Mouse (Mus musculus): ENCODE results near the gene Dusp5.

Dusp5 gene

DNA sequence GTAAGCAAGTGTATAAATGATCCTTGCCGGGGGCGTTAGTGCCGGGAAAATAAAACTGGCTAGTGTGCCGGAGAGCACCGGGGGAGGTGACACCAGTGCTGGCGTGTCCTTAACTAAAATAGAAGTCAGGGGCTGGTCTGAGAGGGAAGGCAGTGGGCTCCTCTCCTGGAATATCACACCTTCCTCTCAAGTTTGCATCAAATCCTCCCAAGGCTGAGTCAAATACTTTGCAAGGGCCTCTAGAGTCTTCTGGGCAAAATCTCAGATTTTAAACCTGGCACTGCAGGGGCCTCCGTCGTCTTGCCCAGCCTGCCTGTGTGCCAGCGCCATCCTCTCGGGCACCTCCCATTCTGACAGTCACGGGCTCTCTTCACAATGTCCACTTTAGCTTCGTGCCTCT, 22.1 kb downstream of the Dusp5 start:
- DNase-seq, result no peak

GRCm38 (mm10) chr19:53552216-53552786, 23.4 kb downstream of the Dusp5 start:
- DNase-seq, result no peak

DNA sequence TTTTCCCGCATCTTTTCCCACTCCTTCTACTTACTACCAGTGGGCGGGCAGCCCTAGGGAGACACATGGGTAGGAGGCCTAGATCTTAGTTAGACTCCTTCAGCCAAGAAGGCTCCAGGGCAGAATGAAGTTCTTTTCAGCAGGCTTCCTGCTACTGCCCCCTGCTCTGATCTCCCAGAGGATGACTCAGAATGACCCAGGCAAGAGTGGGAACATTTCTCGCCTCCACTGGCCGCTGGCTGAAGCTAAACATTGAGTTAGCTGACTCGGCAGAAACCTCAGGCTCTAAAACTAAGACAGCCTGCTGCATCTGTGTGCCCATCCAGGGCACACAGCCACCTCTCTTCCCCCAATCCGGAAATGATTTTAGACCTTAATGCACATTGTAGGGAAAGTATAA, 23.9 kb downstream of the Dusp5 start:
- no peak for DNase-seq

GRCm38 (mm10) chr19:53554402-53554801, 25.5 kb downstream of the Dusp5 start:
- no peak for DNase-seq

DNA sequence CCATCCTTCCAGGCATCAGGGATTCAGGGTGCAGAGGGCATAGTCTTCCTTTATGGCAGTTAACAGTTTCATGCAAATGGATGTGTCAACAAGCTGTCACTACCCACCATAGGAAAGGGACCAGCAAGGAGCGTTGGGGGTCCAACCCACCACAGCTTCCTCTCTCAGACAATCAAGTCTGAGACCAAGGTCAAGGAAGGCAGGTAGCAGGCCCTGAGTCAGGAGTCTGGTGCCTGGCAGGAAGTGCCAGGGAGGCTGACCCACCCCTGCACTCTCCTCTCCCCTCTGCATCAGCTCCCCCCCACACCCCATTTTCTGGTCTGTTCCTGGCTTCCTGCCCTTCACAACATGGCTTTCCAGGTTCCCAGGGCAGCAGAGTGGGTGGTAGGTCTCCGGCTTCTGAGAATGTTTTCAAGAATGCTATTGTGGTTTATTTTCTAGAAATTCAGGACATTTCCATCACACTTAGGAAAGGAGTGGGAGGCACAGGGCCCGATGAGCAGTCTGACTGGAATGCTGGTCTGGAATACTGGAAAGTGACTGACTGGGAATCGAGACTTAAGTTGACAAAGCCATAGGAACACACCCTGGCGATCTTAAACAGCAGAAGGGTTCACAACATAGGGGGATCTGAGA, 26.2 kb downstream of the Dusp5 start:
- no peak for DNase-seq

GRCm38 (mm10) chr19:53556841-53557240, 27.9 kb downstream of the Dusp5 start:
- no peak for DNase-seq

DNA sequence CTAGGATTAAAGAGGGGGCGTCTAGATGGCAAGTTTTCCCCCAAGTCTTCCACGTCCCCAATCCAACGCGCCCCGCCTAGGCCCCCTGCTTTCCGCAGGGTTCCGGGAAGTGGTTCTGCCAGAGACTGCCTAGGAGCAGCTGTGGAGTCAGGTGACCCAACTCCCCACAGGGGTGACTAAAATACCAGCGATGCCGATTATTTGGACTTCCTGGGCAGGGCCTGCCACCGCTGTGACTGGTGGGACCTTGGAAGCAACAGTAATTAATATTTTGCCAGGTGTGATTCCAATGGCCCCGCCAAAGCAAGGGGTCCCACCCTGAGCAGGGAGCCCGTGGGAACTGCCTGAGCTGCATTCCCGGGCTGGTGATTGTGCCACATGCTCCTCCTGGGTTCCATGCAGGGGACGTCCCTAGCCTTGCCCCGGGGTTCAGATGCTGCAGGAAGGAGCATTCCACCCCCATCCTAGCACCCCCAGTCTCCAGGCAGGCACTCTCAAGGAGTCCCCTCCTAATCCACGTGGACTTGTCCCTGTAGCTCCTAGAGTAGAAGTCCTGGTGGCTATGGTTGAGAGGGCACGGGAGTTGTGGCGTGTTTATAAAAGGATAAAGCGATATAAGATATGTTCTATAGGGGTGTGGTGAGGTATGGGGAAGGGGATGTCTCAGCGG, 28.5 kb downstream of the Dusp5 start:
- peak; percentile 62 for DNase-seq

DNA sequence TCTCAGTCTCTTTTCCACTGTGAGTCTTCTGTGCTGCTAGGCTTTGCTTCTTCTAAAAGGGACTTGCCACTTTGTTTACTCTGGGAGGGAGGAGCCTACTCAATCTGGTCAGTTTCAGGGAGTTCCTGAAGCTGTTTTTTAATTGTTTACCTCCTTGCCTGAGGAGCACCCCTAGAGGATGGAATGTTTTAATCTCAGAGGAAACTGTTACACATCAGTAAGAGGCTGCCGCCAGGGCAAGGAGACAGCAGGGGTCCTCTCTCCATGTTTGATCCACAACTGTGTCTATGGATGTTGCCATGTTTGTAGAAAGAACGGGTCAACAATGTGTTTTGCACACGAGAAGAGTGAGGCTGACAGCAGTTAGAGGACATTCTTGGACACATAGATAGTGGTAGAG, 31.5 kb downstream of the Dusp5 start:
- no peak for DNase-seq

GRCm38 (mm10) chr19:53564174-53564573, 35.3 kb downstream of the Dusp5 start:
- DNase-seq, result no peak

GRCm38 (mm10) chr19:53565565-53566277, 36.8 kb downstream of the Dusp5 start:
- no peak for DNase-seq

GRCm38 (mm10) chr19:53567864-53568263, 39.0 kb downstream of the Dusp5 start:
- no peak for DNase-seq

DNA sequence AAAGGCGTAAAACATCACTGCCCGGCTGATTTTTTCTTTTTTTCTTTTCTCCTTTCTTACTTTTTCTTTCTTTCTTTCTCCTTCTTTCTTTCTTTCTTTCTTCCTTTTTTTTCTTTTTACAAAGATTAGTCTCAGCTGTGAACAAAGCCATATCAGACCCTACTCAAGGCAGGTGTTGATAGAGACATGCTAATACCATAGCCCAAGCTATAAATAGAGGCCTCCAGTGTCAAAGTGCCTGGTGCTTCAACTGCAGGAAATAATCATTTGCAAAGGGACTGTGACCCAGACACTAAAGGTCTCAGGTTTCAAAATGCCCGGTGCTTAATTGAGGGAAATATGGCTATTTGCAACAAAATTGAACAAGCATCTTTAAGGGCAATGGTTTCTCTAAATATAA, 39.6 kb downstream of the Dusp5 start:
- DNase-seq, result no peak

DNA sequence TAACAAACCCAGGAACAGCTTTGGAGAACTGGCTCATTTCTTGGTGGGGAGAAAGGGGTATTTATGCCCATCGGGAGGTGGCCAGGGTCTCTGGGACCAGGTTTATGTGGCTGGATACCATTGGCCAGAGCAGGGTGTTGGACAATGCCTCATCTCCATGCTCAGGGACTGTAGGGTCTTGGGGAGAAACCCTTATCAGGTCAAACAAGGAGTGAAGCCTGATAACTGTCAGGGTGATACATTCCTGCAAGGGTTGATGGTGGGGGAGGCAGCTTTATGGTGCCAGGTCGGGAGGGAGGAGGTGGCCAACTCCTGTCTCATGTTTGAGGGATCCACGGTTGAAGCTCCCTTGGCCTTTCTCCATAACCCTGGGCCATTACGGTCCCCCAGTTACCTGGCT, 42.1 kb downstream of the Dusp5 start:
- no peak for DNase-seq

DNA sequence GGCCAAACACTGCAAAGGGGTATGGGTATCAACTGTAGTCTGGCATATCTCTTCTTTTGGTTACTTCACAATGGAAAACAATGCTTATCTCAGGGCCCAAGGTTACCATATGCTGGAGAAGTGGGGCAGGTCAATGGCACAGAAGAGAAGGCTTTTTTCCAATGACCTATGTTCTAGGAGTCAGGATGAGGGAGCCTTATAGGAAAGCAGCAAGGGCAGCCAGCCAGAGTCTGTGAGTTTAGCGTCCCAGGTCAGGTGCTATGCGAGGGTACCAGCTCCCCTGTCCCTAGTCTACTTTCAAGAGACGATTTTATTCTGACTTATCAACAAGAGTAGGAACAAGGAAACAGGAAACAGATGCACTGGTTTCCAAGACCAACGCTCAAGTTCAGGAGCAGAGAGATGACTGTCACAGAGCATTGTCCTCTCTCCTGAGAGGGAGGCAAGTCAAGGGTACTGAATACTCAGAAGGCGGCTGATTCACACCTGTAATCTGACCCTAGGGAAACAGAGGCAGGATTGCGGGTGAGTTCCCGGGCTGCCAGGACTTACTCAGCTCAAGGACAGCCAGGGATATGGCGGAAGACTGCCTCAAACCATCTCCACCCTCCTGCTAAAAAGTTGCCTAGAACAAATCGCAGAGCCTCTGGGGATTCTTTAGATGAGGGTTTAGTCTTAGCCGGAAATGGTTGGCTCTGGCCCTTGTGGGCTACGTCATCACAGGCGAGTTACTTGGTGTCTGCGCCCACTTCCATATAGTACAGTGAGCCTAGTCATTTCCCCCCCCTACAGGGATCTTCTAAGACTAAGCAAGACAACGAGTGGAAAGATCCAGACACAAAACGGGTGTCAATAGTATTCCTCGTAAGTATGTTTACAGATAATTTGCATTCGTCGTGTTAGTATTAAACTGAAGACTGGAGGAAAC, 42.9 kb downstream of the Dusp5 start:
- DNase-seq, result no peak

DNA sequence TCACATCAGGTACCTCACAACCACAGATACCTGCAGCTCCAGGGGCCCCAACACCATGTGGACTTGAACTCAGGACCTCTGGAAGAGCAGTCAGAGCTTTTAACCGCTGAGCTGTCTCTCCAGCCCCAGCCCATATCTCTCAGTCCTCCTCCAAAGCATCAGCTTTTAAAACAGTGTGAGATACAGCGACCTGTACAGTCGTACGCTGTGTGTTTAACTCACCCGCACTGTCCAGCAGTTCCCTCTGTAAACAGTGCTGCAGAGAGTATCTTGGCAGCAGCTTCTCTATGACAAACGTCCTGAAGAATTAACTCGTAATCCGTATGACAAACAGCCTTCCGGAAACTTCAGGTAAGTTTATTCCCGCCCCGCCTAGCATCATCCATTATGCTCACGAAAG, 43.7 kb downstream of the Dusp5 start:
- no peak for DNase-seq

GRCm38 (mm10) chr19:53573151-53573550, 44.2 kb downstream of the Dusp5 start:
- DNase-seq, result no peak

DNA sequence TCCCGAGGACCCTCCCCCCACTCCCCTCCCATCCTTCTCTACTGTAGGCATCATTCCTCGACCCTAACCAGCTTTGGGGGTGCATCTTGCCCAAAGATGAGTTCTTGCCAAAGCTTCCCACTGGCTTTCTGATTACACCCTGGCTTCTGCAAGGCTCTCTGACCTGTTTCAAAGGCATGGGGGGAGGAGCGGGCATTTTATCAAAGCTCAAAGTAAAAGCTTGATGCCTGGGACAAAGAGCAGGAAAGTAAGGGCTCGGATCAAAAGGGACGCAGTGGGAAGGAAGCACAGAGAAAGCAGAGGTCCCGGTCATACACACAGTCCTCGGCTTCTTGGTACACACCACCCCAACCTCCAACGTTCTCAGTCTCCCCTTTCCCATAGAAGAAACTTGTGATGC, 45.2 kb downstream of the Dusp5 start:
- no peak for DNase-seq

DNA sequence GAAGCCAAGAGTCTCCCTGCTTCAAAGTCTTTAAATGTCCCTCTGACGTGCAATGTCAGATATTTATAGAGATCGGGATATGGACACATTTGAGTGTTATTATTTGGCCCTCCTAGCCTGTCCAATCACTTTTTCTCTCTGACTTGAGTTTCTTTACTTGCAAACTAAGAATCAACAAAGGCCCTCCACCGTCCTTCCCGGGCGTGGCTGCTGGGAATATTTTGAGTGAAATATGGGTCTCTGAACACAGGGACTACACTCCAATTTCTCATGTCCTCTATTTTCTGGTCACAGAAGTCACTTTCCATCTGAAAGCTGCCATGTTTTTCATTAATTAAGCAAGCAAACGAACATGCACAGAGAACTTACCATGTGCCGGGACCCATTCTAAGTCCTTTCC, 45.6 kb downstream of the Dusp5 start:
- DNase-seq, result no peak

- no peak for DNase-seq
Observed at GRCm38 (mm10) chr19:53575296-53576010, 46.5 kb downstream of the Dusp5 start.

- no peak for DNase-seq
Observed at GRCm38 (mm10) chr19:53576061-53576460, 47.2 kb downstream of the Dusp5 start.

- DNase-seq, result no peak
Observed at GRCm38 (mm10) chr19:53577025-53577800, 48.3 kb downstream of the Dusp5 start.

Measured in thymus, postnatal 25 days (tissue).